Mouse (Mus musculus) liver, embryonic 16.5 days (tissue): Measurements from ENCODE around the gene Mlh3. TPM values are rescaled to one million over a fixed set of nuclear protein-coding genes. Genes with fewer than 3 reads are reported as not detected.
A peak's percentile ranks its signal among the peaks of the same experiment; 100 is the strongest.

ENCODE experiments used
- ATAC-seq: fragments of 200-750 bp; cut with Nextera tagmentation; 2 replicates; pipeline ENCODE4 v1.8.0; 2017; ENCODE audit warnings: low read depth, mild to moderate bottlenecking, moderate number of reproducible peaks, moderate library complexity
- H3K27ac ChIP-seq: fragments of 300-500 bp; sonication (generic); 2 replicates; pipeline ENCODE4 v1.5.1; 2014; ENCODE audit warnings: mild to moderate bottlenecking, low read length
- H3K27me3 ChIP-seq: fragments of 300-500 bp; sonication (generic); 2 replicates; pipeline ENCODE4 v1.6.1; 2014; ENCODE audit warnings: low read depth, low read length, mixed read lengths; ENCODE audit not compliant: control insufficient read depth, insufficient read depth
- H3K36me3 ChIP-seq: fragments of 300-500 bp; sonication (generic); 2 replicates; pipeline ENCODE4 v1.6.1; 2014; ENCODE audit warnings: mild to moderate bottlenecking; ENCODE audit not compliant: control insufficient read depth, insufficient read depth
- H3K4me1 ChIP-seq: fragments of 300-500 bp; sonication (generic); 2 replicates; pipeline ENCODE4 v1.6.1; 2014; ENCODE audit warnings: low read depth, low read length, mixed read lengths; ENCODE audit not compliant: control insufficient read depth
- H3K4me2 ChIP-seq: fragments of 300-500 bp; sonication (generic); 2 replicates; pipeline ENCODE4 v1.6.1; 2014; ENCODE audit warnings: low read depth, low read length, mixed read lengths
- H3K4me3 ChIP-seq: fragments of 300-500 bp; sonication (generic); 2 replicates; pipeline ENCODE4 v1.5.1; 2014; ENCODE audit warnings: low read depth, mild to moderate bottlenecking, low read length
- H3K9ac ChIP-seq: fragments of 300-500 bp; sonication (generic); 2 replicates; pipeline ENCODE4 v1.6.1; 2014; ENCODE audit warnings: low read depth, low read length
- H3K9me3 ChIP-seq: fragments of 300-500 bp; sonication (generic); replicated peaks from 2 replicates; pipeline ENCODE4 v1.6.1; 2016; ENCODE audit warnings: low read length; ENCODE audit not compliant: control insufficient read depth
- WGBS: fragments of 180-500 bp; shearing (Covaris S2); extraction: QIAGEN DNeasy Blood & Tissue Kit; methylation state at CpG from one replicate; pipeline ENCODE4 v1.1.7; 2014; ENCODE audit not compliant: insufficient replicate concordance; 5-methylcytosine and 5-hydroxymethylcytosine counted together
- polyA plus RNA-seq: library from polyadenylated mRNA; unstranded; fragments of >200 nt; fragmentation: Nextera tagmentation; extraction: Ambion mirVana; gene quantifications from 2 replicates; pipeline ENCODE4 v1.2.1, GENCODE M21; 2015

The Mlh3 gene
- polyA plus RNA-seq, 1 experiment from 2014 or later = 2.3 TPM

GRCm38 (mm10) chr12:85262489-85262888 is 7.9 kb downstream of the Mlh3 start:
- H3K4me2 ChIP-seq = no peak overlapping the region
- ATAC-seq = no peak
- no peaks in the 10 kb centered on the region for H3K36me3 ChIP-seq
- no peaks in the 10 kb centered on the region for H3K9me3 ChIP-seq
- H3K4me3 ChIP-seq = no peak overlapping the region
- H3K27ac ChIP-seq = no peak overlapping the region
- no peak overlapping the region for H3K9ac ChIP-seq
- H3K4me1 ChIP-seq = no peaks in the 10 kb centered on the region
- 74% methylated on average over 10 of the region's 10 CpGs for WGBS
- no peaks in the 10 kb centered on the region for H3K27me3 ChIP-seq

DNA sequence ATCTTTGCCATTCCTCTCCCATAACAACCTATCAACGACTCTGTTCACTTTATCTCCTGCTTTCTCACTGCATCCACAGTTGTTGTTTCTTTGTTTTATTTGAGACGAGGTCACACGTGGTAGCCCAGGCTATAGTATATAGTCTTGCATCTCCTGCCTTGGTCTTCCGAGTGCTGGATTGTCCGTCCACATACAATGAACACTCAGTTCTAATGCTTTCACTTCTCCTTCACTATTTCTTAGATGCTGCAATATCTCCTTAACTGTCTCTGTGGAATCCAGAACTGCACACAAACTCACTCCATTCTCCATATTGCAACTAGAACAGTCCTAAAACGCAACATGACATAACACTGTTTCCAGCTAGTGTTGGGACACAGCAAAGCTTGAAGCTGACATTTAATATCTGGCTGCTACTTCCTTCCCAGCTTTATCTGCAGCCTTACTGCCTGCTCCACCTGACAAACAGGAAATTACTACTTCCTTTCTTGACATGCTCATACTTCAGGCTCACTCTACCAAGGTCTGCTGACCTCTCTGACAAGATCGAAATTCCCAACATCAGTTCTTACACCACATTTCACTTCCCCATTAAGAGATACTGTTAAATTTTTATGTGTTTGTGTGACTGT is 13.3 kb downstream of the Mlh3 start:
- H3K4me1 ChIP-seq = peaks cover 5% of the 10 kb centered on the region; the same call in 1 of the 2 replicates
- no peaks in the 10 kb centered on the region for H3K27me3 ChIP-seq
- H3K9me3 ChIP-seq = no peaks in the 10 kb centered on the region
- WGBS = 21% methylated on average over 7 of the region's 7 CpGs
- no peak overlapping the region for H3K4me2 ChIP-seq
- no peak overlapping the region for H3K9ac ChIP-seq
- no peak overlapping the region for H3K4me3 ChIP-seq
- H3K27ac ChIP-seq = 0 out of 2 replicates have a peak overlapping the region, but pooled peaks have one; percentile 30
- H3K36me3 ChIP-seq = no peaks in the 10 kb centered on the region
- peak; percentile 53; the same call in 1 of the 2 replicates for ATAC-seq

GRCm38 (mm10) chr12:85256074-85256751 is 14.2 kb downstream of the Mlh3 start:
- no peak for ATAC-seq
- Histone ChIP-seq H3K4me2 (no peak overlapping the region), H3K4me3 (no peak overlapping the region), H3K9me3 (no peaks in the 10 kb centered on the region), H3K4me1 (peaks cover 5% of the 10 kb centered on the region; the same call in 1 of the 2 replicates), H3K36me3 (no peaks in the 10 kb centered on the region), H3K27ac (no peak overlapping the region), H3K9ac (no peak overlapping the region), H3K27me3 (no peaks in the 10 kb centered on the region)
- WGBS = 48% methylated on average over 7 of the region's 7 CpGs

DNA sequence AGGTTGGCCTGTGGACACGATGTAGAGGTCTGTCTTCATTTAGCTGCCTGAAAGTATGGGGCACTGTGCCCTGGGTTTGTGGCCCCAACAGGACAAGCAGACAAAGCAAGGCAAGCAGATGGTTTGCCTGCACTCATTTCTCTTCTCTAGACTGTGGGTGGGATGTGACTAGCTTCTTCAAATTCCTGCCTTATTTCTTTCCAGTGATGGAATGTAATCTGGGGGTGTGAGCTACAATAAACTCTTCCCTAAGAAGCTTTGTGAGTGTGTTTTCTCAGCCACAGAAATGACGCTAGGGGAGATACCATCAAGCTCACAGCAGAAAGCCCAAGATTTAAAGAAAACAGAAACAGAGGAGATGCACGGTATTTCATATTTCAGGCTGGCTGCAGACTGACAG is 18.3 kb downstream of the Mlh3 start:
- no peak overlapping the region for H3K27ac ChIP-seq
- H3K4me3 ChIP-seq = no peak overlapping the region
- ATAC-seq = no peak
- no peak overlapping the region for H3K9ac ChIP-seq
- H3K27me3 ChIP-seq = no peaks in the 10 kb centered on the region
- H3K4me2 ChIP-seq = no peak overlapping the region
- H3K36me3 ChIP-seq = peaks cover 3% of the 10 kb centered on the region; the same call in 1 of the 2 replicates
- peaks cover 2% of the 10 kb centered on the region; the same call in 1 of the 2 replicates for H3K4me1 ChIP-seq
- 79% methylated on average over 3 of the region's 3 CpGs for WGBS
- H3K9me3 ChIP-seq = no peaks in the 10 kb centered on the region; the same call in 1 of the 2 replicates

- no peaks in the 10 kb centered on the region for H3K36me3 ChIP-seq
- H3K4me3 ChIP-seq = no peak overlapping the region
- H3K27ac ChIP-seq = no peak overlapping the region
- H3K27me3 ChIP-seq = no peaks in the 10 kb centered on the region
- H3K9ac ChIP-seq = no peak overlapping the region
- 81% methylated on average over 5 of the region's 5 CpGs for WGBS
- no peak overlapping the region for H3K4me2 ChIP-seq
- no peaks in the 10 kb centered on the region for H3K4me1 ChIP-seq
- ATAC-seq = no peak
- no peaks in the 10 kb centered on the region for H3K9me3 ChIP-seq
Observed at GRCm38 (mm10) chr12:85237553-85237952, 32.8 kb downstream of the Mlh3 start.

GRCm38 (mm10) chr12:85233376-85234358 is 36.7 kb downstream of the Mlh3 start:
- Histone ChIP-seq H3K9me3 (no peaks in the 10 kb centered on the region), H3K9ac (no peak overlapping the region), H3K4me3 (no peak overlapping the region), H3K4me1 (no peaks in the 10 kb centered on the region), H3K27me3 (no peaks in the 10 kb centered on the region), H3K4me2 (no peak overlapping the region), H3K27ac (no peak overlapping the region), H3K36me3 (no peaks in the 10 kb centered on the region)
- ATAC-seq = no peak
- 81% methylated on average over 21 of the region's 21 CpGs for WGBS

DNA sequence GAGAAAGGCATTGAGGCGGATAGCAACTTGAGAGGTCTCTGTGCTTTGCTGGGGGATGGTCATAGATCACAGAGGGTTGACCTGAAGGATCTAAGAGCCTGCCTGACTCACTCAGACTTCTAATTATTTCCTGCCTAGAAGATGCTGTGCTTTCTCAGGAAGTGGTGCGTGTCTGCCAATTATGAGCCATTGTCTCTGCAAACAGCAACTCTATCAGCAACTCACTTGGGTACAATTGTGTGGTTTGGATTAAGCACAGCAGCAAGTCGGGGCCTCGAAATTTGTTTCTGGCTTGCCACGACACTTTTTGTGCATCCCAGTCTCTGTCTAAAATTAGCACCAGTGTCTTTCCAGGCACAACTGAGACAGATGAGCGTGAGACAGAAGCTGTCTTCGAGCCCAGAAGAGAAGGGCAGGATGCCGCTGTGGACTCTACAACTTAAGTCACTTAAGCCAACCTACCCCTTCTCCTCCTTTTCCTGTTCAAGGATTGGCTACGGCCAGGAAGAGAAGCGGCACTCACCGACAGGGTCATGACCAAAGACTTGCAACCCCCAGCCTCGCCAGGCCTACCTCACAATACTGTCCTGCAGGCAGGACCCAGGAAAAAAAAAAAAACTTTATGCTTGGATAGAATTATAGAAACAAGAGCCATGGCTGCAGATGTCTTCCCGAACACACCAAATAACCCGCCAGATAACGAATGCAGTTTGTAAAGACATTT is 42.4 kb downstream of the Mlh3 start:
- H3K4me3 ChIP-seq = no peak overlapping the region

GRCm38 (mm10) chr12:85227227-85227626 is 43.2 kb downstream of the Mlh3 start:
- Histone ChIP-seq H3K27me3 (no peaks in the 10 kb centered on the region), H3K4me2 (no peak overlapping the region), H3K4me3 (no peak overlapping the region), H3K9me3 (no peaks in the 10 kb centered on the region), H3K36me3 (peaks cover 35% of the 10 kb centered on the region), H3K4me1 (no peaks in the 10 kb centered on the region), H3K27ac (no peak overlapping the region), H3K9ac (no peak overlapping the region)
- 76% methylated on average over 7 of the region's 7 CpGs for WGBS
- ATAC-seq = no peak

More for the DNA sequence above, 42.4 kb downstream of the Mlh3 start:
- Histone ChIP-seq H3K36me3 (peaks cover 30% of the 10 kb centered on the region), H3K4me1 (no peaks in the 10 kb centered on the region), H3K27me3 (no peaks in the 10 kb centered on the region), H3K9ac (no peak overlapping the region), H3K27ac (no peak overlapping the region), H3K4me2 (no peak overlapping the region), H3K9me3 (no peaks in the 10 kb centered on the region)
- 52% methylated on average over 15 of the region's 15 CpGs for WGBS
- no peak for ATAC-seq
